Mouse (Mus musculus) heart, adult 2 months (tissue): ENCODE measurements at regions not wholly inside any gene's neighbourhood (a gene's known extent, or its start where the extent isn't known, plus 50 kb on each side); places are given as distances from the start of the nearest gene placed in this dataset.

Source experiments
- CTCF ChIP-seq: fragments of 200-600 bp; IDR thresholded peaks from 2 replicates; pipeline ENCODE4 v1.8.1; 2022; ENCODE audit warnings: antibody characterized with exemption, mild to moderate bottlenecking, moderate library complexity
- POLR2A ChIP-seq: fragments of 200-500 bp; IDR thresholded peaks from 2 replicates; pipeline ENCODE4 v1.6.1; 2011; ENCODE audit warnings: mild to moderate bottlenecking, low read depth, low read length, control low read depth; ENCODE audit not compliant: insufficient read depth

DNA sequence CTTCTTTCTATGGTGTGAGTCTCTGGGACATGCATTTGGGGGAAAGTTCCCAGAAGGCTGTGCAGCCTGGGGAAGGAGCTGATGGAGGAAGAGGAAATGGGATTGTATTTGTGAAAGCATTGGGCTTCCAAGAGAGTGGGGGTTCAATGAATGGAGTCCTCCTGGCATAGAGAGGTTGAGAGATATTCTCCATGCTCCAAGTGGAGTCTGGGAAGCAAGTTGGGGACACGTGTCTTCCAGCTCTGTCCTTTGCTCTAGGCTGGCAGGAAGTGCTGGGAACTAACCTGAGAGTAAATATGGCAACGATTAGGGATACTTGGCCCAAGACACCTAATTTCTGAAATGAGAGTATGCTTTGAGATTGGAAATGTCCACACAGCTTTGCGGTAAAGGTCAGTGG lies 58.3 kb upstream of the Ahctf1 start:
- TF ChIP-seq CTCF: no peak
- no peak for TF ChIP-seq POLR2A
